Mouse (Mus musculus): ENCODE measurements at regions not wholly inside any gene's neighbourhood (a gene's known extent, or its start where the extent isn't known, plus 50 kb on each side); places are given as distances from the start of the nearest gene placed in this dataset.

DNA sequence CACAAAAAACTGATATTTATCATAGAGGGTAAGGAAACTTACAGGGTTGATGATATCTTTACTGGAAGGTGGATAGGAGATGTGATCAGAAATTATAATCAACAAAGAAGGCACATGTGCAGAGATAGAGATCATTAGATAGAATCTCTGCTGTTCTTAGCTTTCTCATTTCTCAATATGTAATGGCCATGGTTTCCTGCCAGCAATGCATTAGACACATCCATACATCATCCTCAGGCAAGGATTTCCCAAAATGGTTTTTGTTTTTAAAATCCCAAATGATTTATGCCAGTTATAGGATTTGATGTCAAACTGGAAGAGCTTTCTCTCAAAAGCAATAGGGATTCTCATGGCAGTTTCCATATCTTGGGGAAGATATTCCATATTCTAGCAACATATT lies 52.0 kb upstream of the C030005K15Rik start:
- no peak for DNase-seq

DNA sequence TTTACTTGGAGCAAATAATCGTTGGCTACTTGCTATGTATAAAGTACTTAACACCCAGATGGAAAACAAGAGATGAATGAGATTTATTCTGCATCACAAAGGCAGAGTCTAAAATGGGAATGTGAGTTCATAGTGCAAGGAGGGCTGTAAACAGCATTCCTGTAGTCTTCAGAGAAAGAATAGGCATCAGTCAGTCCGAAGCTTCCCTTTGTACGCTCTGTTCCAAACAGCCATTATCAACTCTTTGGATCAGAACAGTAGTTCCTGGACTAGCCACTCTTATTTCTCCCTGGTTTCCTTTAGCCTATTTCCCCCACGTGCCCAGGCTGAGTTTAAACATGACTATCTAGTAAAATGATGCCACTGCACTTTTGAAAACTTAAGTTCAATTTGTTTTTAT lies 52.8 kb upstream of the C030005K15Rik start:
- no peak for DNase-seq

DNA sequence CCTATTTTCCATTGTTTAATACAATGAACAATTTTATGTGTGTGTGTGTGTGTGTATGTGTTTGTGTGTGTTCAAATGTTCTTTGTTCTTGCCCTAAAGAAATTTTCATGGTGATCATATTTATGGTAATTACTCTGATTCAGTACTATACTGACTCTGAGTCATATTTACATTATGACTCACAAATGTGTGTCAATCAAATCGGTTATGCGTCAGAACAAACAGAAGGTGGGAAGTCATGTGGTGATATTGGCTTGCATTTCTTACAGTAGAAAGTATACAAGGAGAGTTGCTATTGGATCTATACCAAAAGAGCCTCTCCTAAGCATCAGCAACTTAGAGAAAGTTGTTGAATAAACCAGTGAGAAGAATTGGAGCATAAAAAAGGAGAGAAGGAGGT lies 67.2 kb upstream of the C030005K15Rik start:
- no peak for DNase-seq

DNA sequence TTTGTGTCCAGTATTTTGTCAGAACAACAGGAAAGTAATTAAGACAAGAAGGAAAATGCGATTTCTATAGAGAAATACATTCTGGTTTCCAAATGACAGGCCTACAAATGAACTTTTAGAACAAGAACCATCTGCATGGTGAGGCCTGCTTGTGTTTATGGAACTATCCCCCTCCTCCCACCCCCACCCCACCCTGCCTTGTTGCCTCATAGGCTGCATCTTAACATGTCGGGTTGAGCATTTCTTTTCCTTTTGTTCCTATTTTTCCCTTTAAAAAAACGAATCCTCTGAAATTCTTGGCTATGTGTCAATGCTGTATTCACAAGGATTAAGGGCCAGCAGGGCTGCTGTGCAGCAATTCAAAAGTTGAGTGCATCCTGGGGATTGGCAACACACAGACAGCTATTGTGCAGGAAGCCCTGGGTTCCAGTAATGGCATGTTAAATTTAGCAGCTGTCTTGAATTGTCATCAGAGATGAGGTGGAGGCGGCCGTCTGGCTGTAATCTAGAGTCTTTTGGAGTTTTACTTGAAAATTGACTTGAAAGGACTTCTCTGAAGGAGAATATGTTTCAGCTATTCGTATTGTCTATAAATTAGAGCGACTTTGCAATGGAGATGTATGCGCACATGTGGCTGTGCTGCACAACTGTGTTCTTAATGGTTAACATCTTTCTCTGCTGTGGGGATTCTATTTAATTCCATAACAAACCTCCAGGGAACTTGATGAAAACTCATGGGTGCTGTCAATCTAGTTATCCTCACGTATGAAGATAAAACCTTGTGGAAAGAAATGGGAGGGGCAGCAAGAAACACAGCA lies 75.1 kb upstream of the C030005K15Rik start:
- DNase-seq: no peak

DNA sequence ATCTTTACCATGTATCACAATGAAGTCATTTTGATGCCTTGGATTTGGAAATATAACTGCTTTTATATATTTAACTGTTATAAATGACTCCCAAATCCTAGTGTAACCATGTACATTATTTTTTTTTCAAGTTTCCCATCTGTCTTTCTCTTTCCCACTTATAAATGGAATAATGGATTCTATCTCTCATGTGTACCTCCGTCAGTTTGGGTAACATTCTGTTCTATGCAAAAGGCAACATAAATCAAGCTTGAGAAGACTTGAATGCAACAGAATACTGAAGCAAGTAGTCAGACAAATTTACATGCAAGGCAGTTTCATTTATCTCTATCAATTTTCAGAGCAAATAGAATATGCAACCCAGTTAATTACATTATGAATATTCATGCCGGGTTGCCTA lies 81.4 kb upstream of the C030005K15Rik start:
- no peak for DNase-seq

DNA sequence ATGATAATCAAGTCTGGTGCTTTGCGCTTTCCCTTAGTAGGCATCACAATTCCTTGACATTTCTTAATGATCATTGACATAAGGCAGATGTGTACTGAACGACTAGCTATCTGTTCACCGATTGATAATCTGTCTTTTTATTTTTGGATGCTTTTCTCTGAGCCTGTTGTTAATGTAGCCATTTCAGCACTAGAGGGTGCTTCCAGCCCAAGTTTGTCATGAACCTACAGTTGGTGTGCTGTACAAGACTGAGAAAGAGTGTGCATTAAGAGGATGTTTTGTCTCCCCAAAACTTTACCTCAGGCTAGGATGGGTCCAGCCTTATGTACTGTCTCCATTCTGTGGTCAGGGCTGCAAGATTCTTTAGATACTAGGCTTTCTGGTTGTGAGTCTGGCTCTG lies 116.0 kb upstream of the C030005K15Rik start:
- no peak for DNase-seq

DNA sequence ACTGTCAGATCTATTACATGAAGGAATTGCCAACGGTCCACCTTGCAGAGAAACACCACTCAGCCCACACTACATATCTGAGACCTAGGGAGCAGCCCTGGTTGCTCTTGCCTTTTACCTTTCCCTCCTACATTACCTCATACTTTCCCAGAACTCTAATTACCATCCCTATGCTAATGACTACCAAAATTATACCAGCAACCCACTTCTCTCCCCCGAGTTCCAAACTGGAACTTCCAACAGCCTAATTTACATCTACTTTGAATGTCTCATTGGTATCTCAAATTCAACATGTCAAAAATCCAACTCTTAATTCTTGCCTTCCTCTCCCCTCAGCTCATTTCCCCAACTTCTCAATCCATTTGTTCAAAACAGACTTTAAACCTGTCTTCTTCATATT lies 124.9 kb upstream of the C030005K15Rik start:
- DNase-seq: no peak

DNA sequence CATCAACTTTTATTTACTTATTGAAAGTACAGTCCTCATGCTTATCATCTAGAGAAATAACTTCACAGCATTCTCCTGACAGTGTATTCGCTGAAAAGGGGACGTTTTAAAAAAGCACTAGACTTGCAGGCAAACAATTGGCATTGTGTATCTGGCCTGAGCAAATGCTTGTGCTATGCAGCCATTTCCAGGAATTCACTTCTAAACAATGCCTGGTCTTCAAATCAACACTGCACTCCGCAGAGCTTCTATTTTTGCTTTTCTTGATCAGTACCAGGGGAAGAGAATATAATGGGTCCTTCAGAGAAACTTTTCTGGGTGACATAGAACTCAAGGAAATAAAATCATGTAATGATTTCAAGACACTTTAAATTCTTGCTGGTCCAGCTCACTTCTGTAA lies 150.5 kb upstream of the C030005K15Rik start:
- DNase-seq: no peak

DNA sequence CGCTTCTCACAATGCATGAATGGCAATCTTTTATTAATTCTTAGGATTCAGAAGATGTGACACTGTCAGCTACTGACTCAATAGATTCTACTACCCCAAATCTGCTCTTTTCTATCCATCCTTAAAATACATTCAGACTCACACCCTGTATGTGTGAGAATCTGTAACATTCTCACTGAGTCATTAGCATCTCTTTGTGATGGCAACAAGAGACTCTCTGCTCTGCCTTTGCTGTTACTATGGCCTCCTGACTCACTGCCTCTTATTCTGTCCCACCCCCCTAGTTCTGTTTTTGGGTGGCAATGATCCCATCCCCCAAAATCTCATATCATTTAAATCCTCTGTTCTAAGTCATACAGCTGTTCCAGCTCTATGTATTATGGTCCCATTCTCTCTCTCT lies 159.5 kb upstream of the C030005K15Rik start:
- DNase-seq: no peak

DNA sequence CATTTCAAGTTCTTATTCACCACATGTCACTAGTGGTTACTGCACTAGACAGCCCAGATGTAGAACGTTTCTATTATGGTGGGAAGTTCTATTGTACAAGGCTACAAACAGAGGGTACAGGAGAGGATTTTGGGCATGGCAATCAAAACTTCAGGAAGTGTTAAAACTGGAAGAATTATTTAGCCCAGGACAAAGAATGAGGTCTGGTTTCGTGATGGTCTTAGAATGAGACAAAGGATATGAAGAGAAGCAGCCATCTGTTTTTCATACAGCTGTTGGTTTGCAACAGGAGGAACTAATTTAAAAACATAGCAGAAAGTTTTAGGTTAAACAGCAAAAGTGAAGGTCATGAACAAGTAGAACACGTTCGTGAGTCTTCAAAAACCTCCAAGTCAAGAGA lies 179.2 kb upstream of the C030005K15Rik start:
- DNase-seq: no peak

DNA sequence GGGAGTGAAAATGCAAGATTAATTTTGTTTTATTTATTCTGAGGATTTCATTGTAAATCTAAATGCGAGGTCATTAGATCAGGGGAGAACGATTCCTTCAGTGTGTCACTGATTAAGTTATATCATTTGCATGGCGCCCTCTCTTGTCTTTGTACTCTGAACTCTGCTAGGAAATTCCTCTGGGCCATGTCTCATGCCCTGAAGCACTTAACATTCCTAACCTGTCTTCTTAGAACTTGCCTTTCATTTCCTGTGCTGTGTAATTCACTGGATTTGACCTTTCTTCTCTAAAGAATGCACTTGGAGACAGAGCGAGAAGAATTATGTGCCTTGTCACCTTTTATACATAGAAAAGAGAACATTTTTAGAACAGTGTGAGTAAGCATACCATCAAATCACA lies 199.0 kb upstream of the C030005K15Rik start:
- DNase-seq: no peak

DNA sequence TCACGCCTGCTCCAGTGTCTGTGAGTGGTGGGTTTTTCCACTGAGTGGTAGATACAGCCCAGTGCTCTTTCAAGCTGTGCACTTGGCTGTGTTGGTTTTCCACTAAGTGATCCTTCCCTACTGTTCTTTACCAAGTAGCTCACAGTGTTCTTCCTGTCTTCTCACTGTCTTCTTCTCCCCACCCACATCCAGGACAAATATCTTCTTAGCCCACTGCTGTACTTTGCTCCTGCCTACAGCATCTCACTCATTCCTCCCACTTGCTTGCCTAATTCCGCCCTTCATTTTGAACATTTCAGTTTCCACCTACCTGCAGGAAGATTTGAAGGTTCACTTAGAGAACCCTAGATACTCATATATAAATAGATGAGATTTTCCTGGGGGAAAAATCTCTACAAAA lies 213.8 kb upstream of the C030005K15Rik start:
- DNase-seq: no peak

DNA sequence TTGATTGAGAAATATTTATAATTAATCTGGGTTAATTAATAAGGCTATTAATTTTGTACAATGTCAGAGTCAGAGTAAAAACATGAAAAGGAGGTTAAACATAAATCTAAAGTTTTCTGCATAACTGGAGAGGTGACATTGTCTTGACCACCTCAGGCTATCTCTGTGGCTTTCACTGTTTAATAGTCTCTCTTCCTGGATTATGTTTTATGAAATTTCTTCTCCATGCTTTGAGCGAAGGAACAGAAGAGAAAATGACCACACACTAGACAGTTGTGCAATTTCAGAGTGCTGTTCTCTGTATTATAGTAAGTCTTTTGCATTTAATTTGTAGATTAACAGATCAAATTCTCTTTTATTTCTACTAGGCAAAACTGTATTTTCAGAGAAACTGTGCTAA lies 239.3 kb upstream of the C030005K15Rik start:
- no peak for DNase-seq

DNA sequence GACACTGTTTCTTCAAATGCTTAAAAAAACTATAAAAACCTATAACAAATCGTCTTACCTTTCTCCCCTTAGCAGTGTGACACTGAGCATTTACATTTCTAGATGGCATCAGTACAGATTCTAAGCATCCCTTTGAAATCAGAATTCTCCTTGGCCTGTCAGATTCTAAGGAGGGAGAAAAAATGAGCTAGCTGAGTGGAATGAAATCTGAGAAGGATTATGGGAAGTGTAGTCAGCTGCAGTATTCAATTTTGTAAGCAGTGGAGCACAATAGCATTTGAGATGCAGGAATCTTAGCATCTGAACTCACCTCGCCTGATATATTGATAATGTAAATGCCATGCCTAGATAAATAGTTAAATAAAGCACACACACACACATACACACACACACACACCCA lies 240.4 kb upstream of the C030005K15Rik start:
- DNase-seq: no peak

DNA sequence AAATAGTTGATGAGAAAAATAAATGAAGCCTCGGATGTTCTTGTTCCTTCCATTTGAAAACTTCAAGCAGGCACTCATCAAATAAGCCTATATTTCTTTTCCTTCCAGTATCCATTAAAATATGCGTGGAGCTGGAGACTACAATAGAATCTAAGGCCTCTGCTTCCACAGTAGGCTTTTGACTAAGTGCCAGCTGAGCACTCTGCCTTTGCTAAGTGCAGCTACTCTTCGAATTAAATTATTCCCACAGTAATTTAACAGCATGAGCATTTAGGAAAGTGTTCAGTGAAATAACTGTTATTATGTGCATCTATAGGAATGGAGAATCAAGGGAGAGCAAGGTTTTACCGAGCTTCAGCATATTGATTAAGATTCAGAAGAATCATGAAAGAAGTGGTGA lies 280.5 kb upstream of the C030005K15Rik start:
- DNase-seq: no peak

DNA sequence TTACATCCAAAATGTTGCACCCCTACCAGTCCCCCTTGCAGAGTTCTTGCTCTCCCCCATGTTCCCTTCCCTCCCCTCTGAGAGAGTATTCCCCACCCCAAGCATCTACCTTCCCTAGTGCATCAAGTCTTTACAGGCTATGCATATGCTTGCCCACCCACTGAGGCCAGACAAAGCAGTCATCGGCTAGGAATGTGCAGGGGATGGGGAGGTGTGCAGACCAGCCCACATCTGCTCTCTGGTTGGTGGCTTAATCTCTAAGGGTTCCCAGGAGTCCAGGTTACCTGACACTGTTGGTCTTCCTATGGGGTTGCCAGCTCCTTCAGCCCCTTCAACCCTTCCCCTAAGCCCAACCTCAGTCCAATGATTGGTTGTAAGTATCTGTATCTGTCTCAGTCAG lies 281.8 kb upstream of the C030005K15Rik start:
- no peak for DNase-seq

DNA sequence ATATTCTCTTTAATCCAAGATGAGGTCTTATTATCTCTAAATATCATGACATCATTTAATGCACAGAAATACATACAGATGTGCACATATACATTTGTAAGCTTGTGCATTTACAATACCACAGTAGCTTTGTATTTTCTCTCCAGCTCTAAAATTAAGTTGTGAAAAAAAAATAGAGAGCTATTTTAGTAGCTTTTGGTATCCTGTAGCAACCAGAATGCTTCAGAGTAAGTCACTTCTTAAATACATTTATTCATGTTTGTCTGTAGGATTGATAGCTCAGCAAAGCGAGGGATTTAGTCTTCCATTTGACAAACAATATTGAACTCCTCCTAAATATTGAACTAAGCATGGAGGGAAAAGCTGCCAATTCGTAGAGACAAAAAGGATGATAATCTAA lies 286.4 kb upstream of the C030005K15Rik start:
- DNase-seq: no peak

DNA sequence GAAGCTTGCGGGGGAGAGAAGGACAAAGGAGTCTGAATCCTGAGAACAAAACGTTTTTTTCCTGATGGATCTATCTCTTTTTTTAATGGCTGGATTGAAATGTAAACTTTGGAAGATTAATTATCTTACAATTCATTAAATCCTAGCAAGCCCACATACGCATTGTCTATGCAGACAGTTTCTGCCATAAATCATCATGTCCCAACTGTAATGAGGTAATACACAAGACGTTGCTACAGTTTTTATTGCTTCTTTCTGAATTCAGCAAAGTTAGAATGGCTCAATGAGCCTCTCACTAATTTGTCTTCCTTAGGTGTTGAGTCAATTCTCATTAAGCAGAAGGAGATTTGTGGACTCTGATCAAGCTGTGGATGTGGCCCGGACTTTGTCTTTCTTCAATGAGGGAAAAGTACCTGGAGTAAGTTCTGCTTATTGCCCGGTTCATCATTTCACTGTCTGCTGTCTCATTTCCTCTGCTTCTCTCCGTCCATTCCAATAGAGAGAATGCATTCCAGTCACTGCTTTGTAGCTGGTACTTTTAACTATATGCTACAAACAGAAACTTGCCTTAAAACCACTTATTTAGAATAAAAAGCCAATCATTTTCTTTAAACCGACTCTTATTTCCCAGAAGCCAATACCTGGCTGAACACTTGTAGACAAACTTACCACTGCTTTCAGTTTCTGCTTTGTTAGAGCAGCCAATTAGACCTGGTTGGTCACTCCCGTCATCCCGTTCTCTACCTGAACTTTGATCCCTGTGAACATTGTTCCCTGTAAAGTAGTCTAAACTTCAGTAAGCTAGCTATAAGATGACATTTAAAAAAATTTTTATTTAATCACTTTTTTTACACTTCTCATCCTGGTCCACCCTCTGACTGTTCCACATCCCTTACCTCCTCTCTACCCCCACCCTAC lies 288.7 kb upstream of the C030005K15Rik start:
- DNase-seq: no peak

DNA sequence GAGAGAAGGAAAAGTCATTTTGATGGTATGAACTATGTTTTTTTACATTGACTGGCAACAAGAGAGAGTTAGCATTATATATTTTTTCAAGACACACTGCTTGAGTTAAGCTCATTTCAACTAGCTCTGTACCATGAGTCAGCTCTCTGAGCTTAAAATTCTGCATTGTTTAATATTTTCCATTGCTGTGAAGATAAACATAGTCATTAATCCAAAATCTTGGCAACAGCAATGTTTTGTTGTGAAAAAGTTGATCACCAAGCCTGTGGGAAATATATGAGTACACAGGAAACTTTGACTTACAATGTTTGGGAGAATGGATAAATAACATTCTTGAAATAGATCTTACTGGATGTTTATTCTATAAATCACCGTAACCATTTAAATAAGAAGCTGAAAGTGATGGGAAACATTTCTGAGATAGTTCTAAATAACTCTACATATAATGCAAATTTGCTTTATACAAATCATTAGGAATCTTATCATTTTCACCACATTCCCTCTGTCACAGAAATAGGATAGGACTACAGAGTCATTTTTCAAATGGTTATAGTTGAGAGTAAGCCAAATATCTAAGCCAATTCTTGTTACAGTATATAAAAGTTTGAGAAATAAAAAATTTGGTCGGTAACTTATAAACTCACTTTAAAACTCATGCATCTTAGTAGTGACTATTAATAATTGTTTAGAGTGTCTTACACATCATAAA lies 290.2 kb upstream of the C030005K15Rik start:
- no peak for DNase-seq

DNA sequence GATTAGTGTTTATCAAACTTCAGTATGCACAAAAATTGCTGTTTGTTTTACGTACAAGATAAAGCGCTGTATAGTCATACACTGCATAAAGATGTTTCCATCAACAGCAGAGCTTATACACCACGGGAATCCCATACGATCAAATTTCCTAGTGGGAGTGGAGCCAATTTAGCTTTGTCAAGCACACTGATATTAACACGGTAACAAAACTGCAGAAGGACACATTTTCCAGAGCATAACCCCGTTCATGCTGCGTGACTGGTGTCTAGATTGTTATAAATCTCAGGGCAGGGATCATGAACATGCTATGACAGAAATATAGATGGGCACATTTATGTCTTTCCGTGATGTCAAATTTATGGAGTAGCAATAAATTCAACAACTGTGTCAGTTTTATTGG lies 302.6 kb upstream of the C030005K15Rik start:
- no peak for DNase-seq

DNA sequence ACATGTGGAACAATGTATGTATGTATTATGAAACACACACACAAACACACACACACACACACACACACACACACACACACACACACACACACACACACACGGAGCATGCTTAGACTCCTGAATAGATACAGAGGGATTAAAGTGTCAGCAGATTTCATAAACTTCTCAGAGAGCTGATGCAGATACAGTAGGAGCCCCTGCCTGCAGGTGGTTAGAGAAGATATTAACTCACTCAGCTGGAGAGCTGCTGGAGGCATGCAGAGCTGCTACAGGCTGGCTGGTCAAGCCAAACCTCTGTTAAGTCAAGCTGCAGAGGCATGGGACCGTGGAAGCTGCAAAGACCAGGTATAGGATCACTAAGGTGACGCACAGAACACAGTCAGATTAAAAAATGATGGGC lies 303.1 kb upstream of the C030005K15Rik start:
- DNase-seq: no peak

DNA sequence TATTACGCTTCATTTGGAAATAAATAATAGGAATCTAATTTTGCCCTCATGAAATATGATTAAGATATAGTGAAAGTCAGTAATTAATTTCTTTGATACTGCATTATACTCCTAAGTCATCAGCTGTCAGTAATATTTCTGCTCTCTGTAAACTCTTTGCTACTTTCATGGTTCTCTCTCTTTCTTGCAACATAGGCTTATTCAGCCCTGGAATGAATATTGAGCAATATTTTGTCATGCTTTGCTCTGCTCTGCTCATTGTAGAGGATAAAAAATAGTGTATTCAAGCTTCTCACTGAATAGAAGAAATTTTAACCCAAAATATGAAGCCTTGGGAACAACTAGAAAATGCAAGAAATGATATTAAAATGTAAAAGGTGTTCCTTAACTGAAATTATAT lies 306.1 kb upstream of the C030005K15Rik start:
- no peak for DNase-seq

DNA sequence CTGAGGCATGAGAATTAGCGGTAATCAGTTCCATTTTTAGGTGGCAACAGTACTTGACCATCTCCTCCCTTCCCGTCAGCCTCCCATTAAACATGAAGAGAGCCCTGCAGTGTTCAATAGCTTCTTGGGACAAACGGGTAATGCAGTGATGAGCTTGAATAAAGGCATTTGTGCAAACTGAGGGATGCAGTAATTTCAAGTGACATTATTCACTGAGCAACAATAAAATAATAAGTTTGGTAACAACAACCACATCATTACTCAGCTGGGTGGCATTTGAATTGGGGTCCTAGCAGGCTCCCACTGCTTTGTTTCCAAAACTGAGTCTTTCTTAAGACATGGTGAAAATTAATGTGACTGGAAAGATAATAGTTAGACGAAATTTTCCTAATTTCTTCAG lies 315.2 kb upstream of the C030005K15Rik start:
- DNase-seq: no peak

DNA sequence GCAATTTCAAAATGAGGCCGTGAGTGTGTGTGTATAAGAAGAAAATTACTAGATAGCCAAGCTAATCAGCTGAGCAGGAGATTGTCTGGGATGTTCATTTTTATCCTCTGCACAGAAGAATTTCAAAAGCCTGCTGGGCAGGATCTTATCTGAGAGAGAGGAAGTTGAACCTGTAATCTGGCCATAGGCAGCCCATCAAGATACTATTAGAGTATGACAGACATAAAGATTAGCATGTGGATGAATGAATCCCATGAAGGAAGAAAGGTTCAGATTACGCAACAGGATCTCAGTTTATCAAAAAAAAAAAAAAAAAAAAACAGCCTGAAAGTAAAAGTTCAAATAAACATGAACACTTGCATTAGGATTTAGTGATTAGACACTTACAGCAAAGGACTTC lies 317.3 kb upstream of the C030005K15Rik start:
- no peak for DNase-seq

Data from kidney, adult 18-20 months (tissue).